ENCODE assay signal across 7 mouse cellular contexts in genomic region chr3:134302681-134303491, GRCm38 (mm10).
DNase-seq lines count a peak whose midpoint lies in the region.

No protein-coding gene starts in this region.

- H3K4me3 ChIP-seq in embryonic facial prominence, embryonic 10.5 days, result peak overlapping the region; percentile 43

- H3K36me3 ChIP-seq in embryonic facial prominence, embryonic 10.5 days (replicated peaks), result no peaks in the 10 kb centered on the region

- H3K4me1 ChIP-seq in embryonic facial prominence, embryonic 10.5 days, result peaks cover 50% of the 10 kb centered on the region

- no peaks in the 10 kb centered on the region for H3K9me3 ChIP-seq in embryonic facial prominence, embryonic 10.5 days

- DNase-seq in right cerebral cortex, adult 2 months (ENCODE audit: low spot score in 2 of 2), result peak; percentile 26 to 40
- DNase-seq in right cerebral cortex, postnatal 36 days (ENCODE audit: low spot score in 2 of 2), result no peak
- DNase-seq in embryonic facial prominence, embryonic 10.5 days (ENCODE audit: low spot score), result peak; percentile 13
- DNase-seq in heart, postnatal 4 days, result peak; percentile 15
- peak; percentile 79 for DNase-seq in mesoderm, embryonic 11.5 days (ENCODE audit: low read depth, low spot score)
- DNase-seq in urinary bladder, postnatal 25 days (ENCODE audit: low spot score), result no peak
- no peak for DNase-seq in yolk sac, embryonic 10.5 days (ENCODE audit: low spot score)

- WGBS in embryonic facial prominence, embryonic 10.5 days, result 29% methylated on average over 21 of the region's 21 CpGs

- no peaks in the 10 kb centered on the region for H3K27me3 ChIP-seq in embryonic facial prominence, embryonic 10.5 days (replicated peaks; ENCODE audit: low read depth, poor library complexity, severe bottlenecking)

- H3K27ac ChIP-seq in embryonic facial prominence, embryonic 10.5 days (replicated peaks), result peak overlapping the region; percentile 49

Comparison
In these comparisons a context has a peak if more than half of its experiments do, and no peak if none do; other contexts are left out.
1. DNase-seq: peak in right cerebral cortex, adult 2 months (2 of 2), embryonic facial prominence, embryonic 10.5 days (single experiment), heart, postnatal 4 days (single experiment) and mesoderm, embryonic 11.5 days (single experiment); none in right cerebral cortex, postnatal 36 days (0 of 2), urinary bladder, postnatal 25 days (single experiment) and yolk sac, embryonic 10.5 days (single experiment).